Mouse (Mus musculus) intestine, embryonic 14.5 days (tissue): Measurements from ENCODE around the gene Cep63. TPM values are rescaled to one million over a fixed set of nuclear protein-coding genes. Genes with fewer than 3 reads are reported as not detected.

Experiments
- ATAC-seq: fragments of 200-750 bp; cut with Nextera tagmentation; replicated peaks from 2 replicates; pipeline ENCODE4 v1.8.0; 2017; ENCODE audit warnings: low read depth, moderate number of reproducible peaks, moderate TSS enrichment, moderate library complexity; ENCODE audit not compliant: low FRiP score, low TSS enrichment
- DNase-seq: peaks from one replicate; pipeline ENCODE4 v3.0.0-alpha.2; 2018; ENCODE audit warnings: low spot score
- H3K27ac ChIP-seq: fragments of 300-500 bp; sonication (generic); 2 replicates; pipeline ENCODE4 v1.5.1; 2014; ENCODE audit warnings: low read depth, mild to moderate bottlenecking, control low read depth
- H3K27me3 ChIP-seq: fragments of 300-500 bp; sonication (generic); replicated peaks from 2 replicates; pipeline ENCODE4 v1.6.1; 2014; ENCODE audit warnings: low read length, control low read depth; ENCODE audit not compliant: control insufficient read depth, insufficient read depth
- H3K36me3 ChIP-seq: fragments of 300-500 bp; sonication (generic); 2 replicates; pipeline ENCODE4 v1.6.1; 2014; ENCODE audit warnings: low read length, control low read depth; ENCODE audit not compliant: control insufficient read depth, insufficient read depth
- H3K4me1 ChIP-seq: fragments of 300-500 bp; sonication (generic); replicated peaks from 2 replicates; pipeline ENCODE4 v1.6.1; 2014; ENCODE audit warnings: low read length, control low read depth, mixed read lengths; ENCODE audit not compliant: control insufficient read depth, insufficient read depth
- H3K4me2 ChIP-seq: fragments of 300-500 bp; sonication (generic); 2 replicates; pipeline ENCODE4 v1.6.1; 2014; ENCODE audit warnings: low read length
- H3K4me3 ChIP-seq: fragments of 300-500 bp; sonication (generic); 2 replicates; pipeline ENCODE4 v1.5.1; 2014; ENCODE audit warnings: low read depth, low read length, control low read depth, mixed read lengths
- H3K9ac ChIP-seq: fragments of 300-500 bp; sonication (generic); 2 replicates; pipeline ENCODE4 v1.6.1; 2014; ENCODE audit warnings: mild to moderate bottlenecking, low read length
- H3K9me3 ChIP-seq: fragments of 300-500 bp; sonication (generic); 2 replicates; pipeline ENCODE4 v1.6.1; 2016; ENCODE audit warnings: low read length, control low read depth; ENCODE audit not compliant: control insufficient read depth
- WGBS: fragments of 180-500 bp; shearing (Covaris S2); extraction: QIAGEN DNeasy Blood & Tissue Kit; methylation state at CpG from one replicate; pipeline ENCODE4 v1.1.7; 2014; 5-methylcytosine and 5-hydroxymethylcytosine counted together
- polyA plus RNA-seq: library from polyadenylated mRNA; unstranded; fragments of >200 nt; fragmentation: Nextera tagmentation; extraction: Ambion mirVana; gene quantifications from 2 replicates; pipeline ENCODE4 v1.2.1, GENCODE M21; 2014

Gene Cep63
- 40.2 and 46.2 TPM in 2 replicates for polyA plus RNA-seq

DNA sequence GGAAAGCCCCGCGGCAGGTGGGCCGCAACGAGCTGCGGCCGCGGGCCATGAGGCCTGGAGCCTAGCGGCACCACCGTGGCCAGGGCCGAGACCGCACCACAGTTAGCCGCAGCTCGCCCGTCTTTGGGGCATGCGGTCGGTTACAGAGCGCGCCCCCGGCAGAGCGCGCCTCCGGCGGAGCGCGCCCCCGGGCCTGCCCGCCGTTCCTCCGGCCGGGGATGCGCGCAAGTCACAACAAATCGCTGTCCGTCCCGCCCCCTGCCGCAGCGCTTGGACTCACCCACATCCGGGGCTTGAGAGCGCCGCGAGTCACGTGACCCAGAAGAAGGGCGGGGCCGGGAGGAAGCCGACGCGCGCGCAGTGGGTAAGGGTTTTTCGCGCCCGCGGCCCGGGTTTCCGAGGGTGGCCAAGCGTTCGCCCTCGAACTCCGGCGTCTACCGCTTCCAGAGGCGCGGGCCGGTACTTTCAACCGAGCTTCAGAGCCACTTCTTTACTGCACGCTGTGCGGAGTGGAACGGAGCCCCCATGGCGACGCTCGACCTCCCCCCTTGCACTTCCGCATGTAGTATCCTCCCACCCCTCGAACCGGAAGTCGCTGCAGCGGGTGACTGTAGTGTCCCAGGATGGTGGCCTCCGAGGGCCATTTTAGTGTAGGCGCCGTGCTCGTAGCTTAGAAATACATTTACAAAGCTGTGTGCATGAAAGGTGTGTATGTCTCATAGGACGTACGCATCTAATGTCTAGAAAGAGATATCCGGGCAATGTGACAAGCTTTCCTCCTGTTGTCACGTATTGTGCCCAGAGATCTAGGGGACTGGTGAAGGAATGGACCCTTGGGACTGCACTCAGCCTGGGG, at the start of gene Cep63, which contains the start of gene Anapc13:
TSS of gene Cep63 (minus strand) at position 552 of the 856 bp plus-strand sequence.
TSS of gene Anapc13 (plus strand) at position 314 of the 856 bp plus-strand sequence.
- peaks cover 12% of the 10 kb centered on the region; the same call in 1 of the 2 replicates for H3K4me1 ChIP-seq
- peak within 1 kb of the TSS; percentile 71 for H3K4me3 ChIP-seq
- H3K27ac ChIP-seq = peak within 1 kb of the TSS; percentile 94
- peak within 1 kb of the TSS; percentile 81 for H3K4me2 ChIP-seq
- H3K9me3 ChIP-seq = no peaks in the 10 kb centered on the region
- H3K36me3 ChIP-seq = 0 out of 2 replicates have a peak, but pooled peaks cover 6% of the 10 kb centered on the region
- DNase-seq (peak; percentile 99), ATAC-seq (peak; percentile 95)
- H3K27me3 ChIP-seq = no peaks in the 10 kb centered on the region
- peak within 1 kb of the TSS; percentile 95 for H3K9ac ChIP-seq
- under 1% methylated on average over 78 of the region's 84 CpGs for WGBS

GRCm38 (mm10) chr9:102675922-102676321, 49.6 kb upstream of the Cep63 start:
- Histone ChIP-seq H3K27ac (no peak overlapping the region), H3K4me3 (no peak overlapping the region), H3K9me3 (no peaks in the 10 kb centered on the region), H3K9ac (no peak overlapping the region), H3K4me2 (no peak overlapping the region), H3K4me1 (no peaks in the 10 kb centered on the region), H3K36me3 (no peaks in the 10 kb centered on the region), H3K27me3 (no peaks in the 10 kb centered on the region)
- ATAC-seq (no peak), DNase-seq (no peak)
- WGBS = 72% methylated on average over 5 of the region's 5 CpGs

DNA sequence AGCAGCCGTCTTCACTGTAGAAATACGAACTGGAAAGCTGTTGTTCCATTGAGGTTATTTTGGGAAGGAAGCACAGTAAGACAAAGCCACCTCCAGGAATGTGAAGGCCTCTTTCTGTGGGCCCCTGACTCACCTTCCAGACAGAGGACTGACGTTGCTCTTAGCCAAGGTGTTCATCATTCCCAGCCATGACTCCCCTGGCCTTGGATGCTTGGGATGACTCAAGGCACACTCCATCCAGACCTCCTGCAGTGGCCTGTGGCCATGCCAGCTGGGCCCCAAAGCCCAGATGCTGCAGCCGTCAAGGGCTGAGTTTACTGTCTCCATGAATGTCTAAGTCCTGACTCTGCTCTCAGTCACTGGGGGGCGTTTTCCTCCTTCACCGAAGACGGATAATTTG, 47.0 kb upstream of the Cep63 start:
- 72% methylated on average over 7 of the region's 7 CpGs for WGBS
- Histone ChIP-seq H3K9me3 (no peaks in the 10 kb centered on the region), H3K4me3 (no peak overlapping the region), H3K4me2 (no peak overlapping the region), H3K27ac (no peak overlapping the region), H3K27me3 (no peaks in the 10 kb centered on the region), H3K9ac (no peak overlapping the region), H3K4me1 (no peaks in the 10 kb centered on the region), H3K36me3 (no peaks in the 10 kb centered on the region)
- DNase-seq (no peak), ATAC-seq (no peak)

DNA sequence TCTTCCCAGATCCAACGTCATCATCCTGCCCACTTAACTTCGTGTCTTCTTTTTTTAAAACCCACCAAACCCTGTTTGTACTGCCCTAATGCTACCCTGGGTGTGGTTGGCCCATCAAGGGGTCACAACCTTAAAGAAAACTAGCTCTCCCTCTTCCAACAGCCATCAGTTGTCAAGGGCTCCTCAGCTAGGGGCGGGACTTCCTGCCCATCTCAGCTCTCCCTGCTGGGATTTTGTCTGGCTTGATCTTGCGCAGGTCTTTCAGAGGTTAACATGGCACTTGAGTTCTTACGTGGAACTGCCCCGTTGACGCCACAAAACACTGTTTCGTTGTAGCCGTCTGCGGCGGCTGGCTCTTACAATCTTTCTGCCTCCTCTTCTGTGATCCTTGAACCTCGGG, 42.6 kb upstream of the Cep63 start:
- no peak overlapping the region for H3K4me3 ChIP-seq
- DNase-seq = no peak
- no peak overlapping the region for H3K27ac ChIP-seq
- H3K4me2 ChIP-seq = no peak overlapping the region
- whole genome bisulfite sequencing = 81% methylated on average over 12 of the region's 12 CpGs
- H3K27me3 ChIP-seq = no peaks in the 10 kb centered on the region
- no peaks in the 10 kb centered on the region for H3K36me3 ChIP-seq
- no peaks in the 10 kb centered on the region for H3K4me1 ChIP-seq
- H3K9ac ChIP-seq = no peak overlapping the region
- H3K9me3 ChIP-seq = no peaks in the 10 kb centered on the region
- ATAC-seq = no peak

DNA sequence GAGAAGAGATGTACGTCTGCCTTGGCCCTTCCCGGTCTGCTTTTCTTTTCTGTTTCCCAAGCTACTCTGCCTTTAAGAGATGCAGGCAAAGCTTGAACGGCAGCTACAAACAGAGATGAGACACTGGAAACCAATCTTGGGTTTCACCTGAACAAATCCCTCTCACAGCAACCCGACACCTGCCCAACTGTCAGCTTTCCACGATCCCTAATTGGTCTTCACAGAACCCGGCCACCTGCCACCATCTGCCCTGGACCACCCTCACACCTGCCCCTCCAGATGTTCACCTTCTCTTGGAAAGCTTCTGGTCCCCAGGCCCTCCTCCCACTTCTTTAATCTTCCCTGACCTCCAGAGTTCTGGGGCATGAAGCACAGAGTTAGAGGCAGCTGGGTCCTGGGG, 41.8 kb upstream of the Cep63 start:
- no peak overlapping the region for H3K4me3 ChIP-seq

DNA sequence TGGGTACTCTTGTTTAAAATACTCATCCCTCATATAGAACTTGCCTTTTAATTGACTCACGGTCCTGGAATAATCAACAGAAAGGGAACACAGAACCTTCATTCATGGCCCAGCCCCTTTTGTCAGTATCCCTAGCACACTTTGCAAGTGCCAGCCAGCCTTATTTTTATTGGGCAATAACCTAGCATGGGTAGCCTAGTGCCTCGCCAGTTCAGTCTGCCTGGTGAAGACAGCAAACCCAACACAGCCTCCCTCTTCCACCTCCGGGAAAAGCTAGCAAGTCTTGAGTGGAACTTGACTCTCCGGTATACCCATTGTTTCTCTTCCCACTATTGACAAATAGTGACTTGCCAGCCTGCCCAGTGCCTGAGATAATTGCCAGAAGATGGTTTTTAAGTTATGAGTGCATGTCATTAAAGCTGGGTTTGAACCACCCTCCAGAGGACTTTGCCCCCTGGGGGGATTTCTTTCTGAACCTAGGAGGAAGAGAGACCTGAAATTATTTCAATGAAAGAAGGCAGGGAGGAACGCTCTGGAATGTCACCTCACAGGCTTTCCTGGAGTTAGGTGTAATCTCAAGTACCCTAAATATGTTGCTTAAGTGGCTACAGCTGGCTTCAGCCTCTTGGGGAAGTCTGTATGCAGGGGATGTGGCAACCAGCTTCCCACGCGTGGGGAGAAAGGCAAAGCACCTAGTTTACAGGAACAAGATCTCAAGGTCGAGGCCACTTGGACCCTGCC, 30.2 kb upstream of the Cep63 start:
- ATAC-seq (no peak), DNase-seq (no peak)
- WGBS = 53% methylated on average over 8 of the region's 8 CpGs
- H3K27ac ChIP-seq = no peak overlapping the region
- H3K9me3 ChIP-seq = 0 out of 2 replicates have a peak, but pooled peaks cover 2% of the 10 kb centered on the region
- peaks cover 4% of the 10 kb centered on the region for H3K4me1 ChIP-seq
- H3K27me3 ChIP-seq = no peaks in the 10 kb centered on the region
- no peak overlapping the region for H3K4me2 ChIP-seq
- H3K4me3 ChIP-seq = no peak overlapping the region
- no peak overlapping the region for H3K9ac ChIP-seq
- H3K36me3 ChIP-seq = no peaks in the 10 kb centered on the region

More for the DNA sequence above, 41.8 kb upstream of the Cep63 start:
- H3K36me3 ChIP-seq = no peaks in the 10 kb centered on the region
- no peak for ATAC-seq
- no peak overlapping the region for H3K9ac ChIP-seq
- WGBS = 35% methylated on average over 6 of the region's 6 CpGs
- H3K27ac ChIP-seq = no peak overlapping the region
- no peaks in the 10 kb centered on the region for H3K4me1 ChIP-seq
- no peaks in the 10 kb centered on the region for H3K27me3 ChIP-seq
- H3K4me2 ChIP-seq = no peak overlapping the region
- no peak for DNase-seq
- no peaks in the 10 kb centered on the region for H3K9me3 ChIP-seq

DNA sequence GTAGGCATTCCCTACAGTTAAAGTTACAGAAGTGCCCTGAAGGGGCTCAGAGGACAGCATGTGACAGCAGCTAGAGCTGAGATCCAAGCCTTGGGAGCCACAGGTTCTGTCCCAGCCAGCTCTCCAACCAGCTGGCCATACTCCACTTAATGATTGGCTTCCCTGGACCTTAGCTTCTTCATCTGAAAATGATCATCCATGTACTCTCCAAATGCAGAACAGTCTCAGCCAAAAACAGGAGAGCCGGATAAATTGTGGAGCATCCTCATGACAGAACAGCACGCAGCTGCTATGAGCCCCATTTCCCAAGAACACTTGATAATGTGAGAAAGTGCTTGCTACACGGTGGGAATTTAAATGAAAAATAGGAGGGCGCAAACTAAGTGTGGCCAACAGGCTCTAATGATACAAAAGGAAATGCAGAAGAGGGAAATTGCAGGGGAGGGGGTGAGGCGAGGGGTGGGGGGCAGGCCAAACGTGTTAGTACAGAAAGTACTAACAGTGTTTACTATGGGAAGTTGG, 24.9 kb upstream of the Cep63 start:
- Histone ChIP-seq H3K27ac (no peak overlapping the region), H3K4me1 (peaks cover 24% of the 10 kb centered on the region), H3K36me3 (no peaks in the 10 kb centered on the region), H3K4me3 (no peak overlapping the region), H3K4me2 (no peak overlapping the region), H3K27me3 (no peaks in the 10 kb centered on the region), H3K9me3 (0 out of 2 replicates have a peak, but pooled peaks cover 2% of the 10 kb centered on the region), H3K9ac (no peak overlapping the region)
- ATAC-seq = no peak
- WGBS = 43% methylated on average over 6 of the region's 6 CpGs
- peak; percentile 44 for DNase-seq

DNA sequence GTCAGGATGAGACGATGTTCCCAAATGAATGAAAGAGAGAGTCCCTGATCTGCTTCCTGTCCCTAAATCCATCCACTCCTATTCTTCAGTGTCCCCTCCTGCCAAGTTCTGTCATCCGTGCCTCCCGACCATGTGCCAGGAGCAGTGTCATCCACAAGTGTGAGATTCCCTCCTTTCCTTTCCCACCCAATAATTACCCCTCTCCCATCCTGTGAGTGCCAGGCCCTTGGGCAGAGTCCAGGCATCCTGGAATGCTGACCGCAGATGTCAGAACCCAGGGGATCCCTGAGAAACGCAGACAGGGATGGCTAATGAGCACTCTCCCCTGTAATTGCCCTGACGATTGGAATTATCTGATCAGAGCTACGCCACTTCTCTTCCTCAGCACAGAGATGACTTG, 24.3 kb upstream of the Cep63 start:
- Histone ChIP-seq H3K27ac (peak overlapping the region; percentile 76), H3K36me3 (no peaks in the 10 kb centered on the region), H3K4me2 (peak overlapping the region; percentile 28; the same call in 1 of the 2 replicates), H3K9me3 (0 out of 2 replicates have a peak, but pooled peaks cover 2% of the 10 kb centered on the region), H3K4me3 (no peak overlapping the region), H3K4me1 (peaks cover 24% of the 10 kb centered on the region), H3K27me3 (no peaks in the 10 kb centered on the region), H3K9ac (0 out of 2 replicates have a peak overlapping the region, but pooled peaks have one; percentile 10)
- 21% methylated on average over 7 of the region's 7 CpGs for WGBS
- ATAC-seq (no peak), DNase-seq (peak; percentile 60)
